Comparison of ENCODE assay signal across 26 mouse cellular contexts in the genomic region with DNA sequence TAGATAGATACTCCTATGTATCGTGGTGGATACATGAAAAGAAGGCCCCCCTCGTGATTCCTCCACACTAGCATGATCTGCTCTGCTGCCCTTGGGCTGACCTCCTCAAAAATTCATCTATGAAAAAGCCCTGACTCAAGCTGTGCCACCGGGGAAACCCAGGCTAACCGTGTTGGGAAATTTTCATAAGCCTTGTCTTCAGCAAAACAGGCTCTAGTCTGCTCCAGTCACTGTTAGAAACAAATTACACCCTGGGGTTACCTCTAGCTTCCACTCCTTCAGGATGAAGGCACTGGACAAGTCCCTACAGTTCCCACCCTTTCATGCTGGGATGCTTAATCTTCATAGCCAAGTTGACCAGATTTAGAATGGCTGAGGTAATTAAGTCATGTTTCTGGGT.
"Had no signal": no experiment of that assay in that cellular context is flagged by ENCODE, and none has a peak within 500 bp of the region (broad histone marks: within the 10 kb centered on the region; RNA-seq: fewer than 3 reads in every experiment).

No protein-coding gene starts in this region.

- H3K9me3 ChIP-seq: embryonic facial prominence, embryonic 10.5 days; embryonic facial prominence, embryonic 12.5 days; embryonic facial prominence, embryonic 13.5 days; embryonic facial prominence, embryonic 15.5 days; forebrain, embryonic 10.5 days; forebrain, embryonic 12.5 days; forebrain, embryonic 15.5 days had no signal

- H3K36me3 ChIP-seq: embryonic facial prominence, embryonic 10.5 days; embryonic facial prominence, embryonic 12.5 days; embryonic facial prominence, embryonic 13.5 days; embryonic facial prominence, embryonic 15.5 days; forebrain, embryonic 10.5 days; forebrain, embryonic 12.5 days; forebrain, embryonic 15.5 days had no signal

- H3K27ac ChIP-seq: embryonic facial prominence, embryonic 10.5 days; embryonic facial prominence, embryonic 12.5 days; embryonic facial prominence, embryonic 13.5 days; embryonic facial prominence, embryonic 15.5 days; forebrain, embryonic 10.5 days; forebrain, embryonic 12.5 days; forebrain, embryonic 13.5 days; forebrain, embryonic 15.5 days; gastrocnemius, adult 2 months; heart, adult 2 months had no signal

- H3K4me3 ChIP-seq: embryonic facial prominence, embryonic 10.5 days; embryonic facial prominence, embryonic 12.5 days; embryonic facial prominence, embryonic 13.5 days; embryonic facial prominence, embryonic 15.5 days; erythroblast, embryonic 14.5 days; forebrain, embryonic 10.5 days; forebrain, embryonic 12.5 days; forebrain, embryonic 13.5 days; forebrain, embryonic 15.5 days; gastrocnemius, adult 2 months; heart, adult 2 months had no signal

- DNase-seq: cerebellum, adult 9-10 months; cerebellum, adult 9-11 months; cerebellum, postnatal 10 days; cerebellum, postnatal 14 days; cerebellum, postnatal 25 days; cerebellum, postnatal 36 days; embryo, embryonic 11 days; forebrain, postnatal 0 days; gastrocnemius, adult 2 months; gastrocnemius, postnatal 10 days; gastrocnemius, postnatal 14 days; gastrocnemius, postnatal 25 days; gastrocnemius, postnatal 36 days; heart, adult 18-20 months; heart, adult 2 months had no signal

- ATAC-seq: forebrain, embryonic 13.5 days; forebrain, embryonic 14.5 days; forebrain, embryonic 15.5 days; forebrain, embryonic 16.5 days; forebrain, postnatal 0 days had no signal

- H3K27me3 ChIP-seq: embryonic facial prominence, embryonic 12.5 days; embryonic facial prominence, embryonic 13.5 days; embryonic facial prominence, embryonic 15.5 days; forebrain, embryonic 12.5 days; forebrain, embryonic 13.5 days; forebrain, embryonic 15.5 days had no signal

- H3K4me1 ChIP-seq: embryonic facial prominence, embryonic 10.5 days; embryonic facial prominence, embryonic 12.5 days; embryonic facial prominence, embryonic 13.5 days; embryonic facial prominence, embryonic 15.5 days; forebrain, embryonic 12.5 days; forebrain, embryonic 13.5 days; forebrain, embryonic 15.5 days had no signal

- H3K4me2 ChIP-seq: embryonic facial prominence, embryonic 12.5 days; embryonic facial prominence, embryonic 13.5 days; embryonic facial prominence, embryonic 15.5 days; forebrain, embryonic 12.5 days; forebrain, embryonic 13.5 days; forebrain, embryonic 15.5 days had no signal

- H3K9ac ChIP-seq: embryonic facial prominence, embryonic 12.5 days; embryonic facial prominence, embryonic 13.5 days; embryonic facial prominence, embryonic 15.5 days; forebrain, embryonic 12.5 days; forebrain, embryonic 13.5 days; forebrain, embryonic 15.5 days; forebrain, postnatal 0 days had no signal
